Mouse (Mus musculus) limb, embryonic 14.5 days (tissue): ENCODE data around the gene Pfkfb2. TPM values are rescaled to one million over a fixed set of nuclear protein-coding genes. Genes with fewer than 3 reads are reported as not detected.
"Not testable (repeated sequence)": the region's sequence is repeated elsewhere in the genome, so short reads cannot be mapped to it uniquely, and the experiment has no call there.

Experiments
- ATAC-seq: fragments of 200-750 bp; cut with Nextera tagmentation; 2 replicates; pipeline ENCODE4 v1.8.0; 2017; ENCODE audit warnings: low read depth, moderate number of reproducible peaks, moderate TSS enrichment; ENCODE audit not compliant: low FRiP score
- DNase-seq: peaks from one replicate; pipeline ENCODE4 v3.0.0-alpha.2; 2015; ENCODE audit warnings: low spot score
- H3K27ac ChIP-seq: fragments of 300-500 bp; sonication (generic); replicated peaks from 2 replicates; pipeline ENCODE4 v1.5.1; 2014; ENCODE audit warnings: low read depth, mild to moderate bottlenecking, low read length, moderate library complexity, mixed read lengths
- H3K27me3 ChIP-seq: fragments of 300-500 bp; sonication (generic); 2 replicates; pipeline ENCODE4 v1.6.1; 2014; ENCODE audit warnings: low read length, mixed read lengths; ENCODE audit not compliant: control insufficient read depth, insufficient read depth
- H3K36me3 ChIP-seq: fragments of 300-500 bp; sonication (generic); 2 replicates; pipeline ENCODE4 v1.6.1; 2014; ENCODE audit warnings: mild to moderate bottlenecking, low read length, moderate library complexity, mixed read lengths; ENCODE audit not compliant: control insufficient read depth, insufficient read depth
- H3K4me1 ChIP-seq: fragments of 300-500 bp; sonication (generic); 2 replicates; pipeline ENCODE4 v1.6.1; 2014; ENCODE audit warnings: antibody characterized with exemption, low read length, mixed read lengths; ENCODE audit not compliant: control insufficient read depth, insufficient read depth
- H3K4me2 ChIP-seq: fragments of 300-500 bp; sonication (generic); replicated peaks from 2 replicates; pipeline ENCODE4 v1.6.1; 2014; ENCODE audit warnings: low read depth, mild to moderate bottlenecking, low read length, moderate library complexity; ENCODE audit not compliant: severe bottlenecking
- H3K4me3 ChIP-seq: fragments of 300-500 bp; sonication (generic); replicated peaks from 2 replicates; pipeline ENCODE4 v1.5.1; 2014; ENCODE audit warnings: low read length
- H3K9ac ChIP-seq: fragments of 300-500 bp; sonication (generic); 2 replicates; pipeline ENCODE4 v1.6.1; 2014; ENCODE audit warnings: mild to moderate bottlenecking, low read depth, low read length, moderate library complexity; ENCODE audit not compliant: severe bottlenecking
- H3K9me3 ChIP-seq: fragments of 300-500 bp; sonication (generic); 2 replicates; pipeline ENCODE4 v1.6.1; 2016; ENCODE audit warnings: low read length; ENCODE audit not compliant: control insufficient read depth
- POLR2A ChIP-seq: fragments of 200-500 bp; IDR thresholded peaks from 2 replicates; pipeline ENCODE4 v1.8.0; 2012; ENCODE audit warnings: inconsistent platforms, mild to moderate bottlenecking, moderate library complexity, borderline replicate concordance; ENCODE audit not compliant: insufficient read depth, insufficient read length; ENCODE audit errors: extremely low read depth
- WGBS: fragments of 180-500 bp; shearing (Covaris S2); extraction: QIAGEN DNeasy Blood & Tissue Kit; methylation state at CpG from one replicate; pipeline ENCODE4 v1.1.7; 2014; 5-methylcytosine and 5-hydroxymethylcytosine counted together
- polyA plus RNA-seq, 2 experiments: library from polyadenylated mRNA; depleted of rRNA in 1 of 2; stranded (reverse) in 1 of 2; unstranded in 1 of 2; fragments of >200 nt; fragmentation: Nextera tagmentation in 1 of 2; extraction: Ambion mirVana in 1 of 2; gene quantifications; 2 replicates each; pipeline versions ENCODE4 v1.2.1 to v1.2.3; 2012 to 2014

The Pfkfb2 gene
- polyA plus RNA-seq, 2 experiments, result 8.5 to 17.2 TPM

GRCm38 (mm10) chr1:130698601-130699000 lies 30.5 kb downstream of the Pfkfb2 start:
- Histone ChIP-seq H3K4me2 (no peak overlapping the region), H3K9me3 (no peaks in the 10 kb centered on the region), H3K27ac (no peak overlapping the region), H3K36me3 (peaks cover 50% of the 10 kb centered on the region), H3K27me3 (no peaks in the 10 kb centered on the region), H3K4me1 (no peaks in the 10 kb centered on the region), H3K4me3 (no peak overlapping the region), H3K9ac (no peak overlapping the region)
- no peak for DNase-seq
- ATAC-seq, result no peak
- no peak for TF ChIP-seq POLR2A
- 90% methylated on average over 5 of the region's 5 CpGs for WGBS

GRCm38 (mm10) chr1:130683905-130684304 lies 45.1 kb downstream of the Pfkfb2 start:
- no peak for TF ChIP-seq POLR2A
- Histone ChIP-seq H3K4me3 (no peak overlapping the region), H3K27ac (no peak overlapping the region), H3K4me2 (no peak overlapping the region), H3K36me3 (no peaks in the 10 kb centered on the region), H3K9ac (no peak overlapping the region), H3K27me3 (no peaks in the 10 kb centered on the region), H3K9me3 (no peaks in the 10 kb centered on the region), H3K4me1 (no peaks in the 10 kb centered on the region)
- 70% methylated on average over 1 of the region's 1 CpGs for WGBS
- ATAC-seq, result no peak
- no peak for DNase-seq

- H3K27ac ChIP-seq, result no peak overlapping the region
- H3K36me3 ChIP-seq, result no peaks in the 10 kb centered on the region
- 39% methylated on average over 6 of the region's 6 CpGs for WGBS
- no peaks in the 10 kb centered on the region for H3K9me3 ChIP-seq
- no peaks in the 10 kb centered on the region for H3K4me1 ChIP-seq
- no peaks in the 10 kb centered on the region for H3K27me3 ChIP-seq
- no peak overlapping the region for H3K4me2 ChIP-seq
- ATAC-seq (no peak), DNase-seq (no peak)
- H3K9ac ChIP-seq, result no peak overlapping the region
- H3K4me3 ChIP-seq, result no peak overlapping the region
- TF ChIP-seq POLR2A, result no peak
Measured at GRCm38 (mm10) chr1:130681656-130682413, 47.2 kb downstream of the Pfkfb2 start.

- no peak overlapping the region for H3K4me2 ChIP-seq
- H3K4me3 ChIP-seq, result no peak overlapping the region
- WGBS, result 72% methylated on average over 2 of the region's 2 CpGs
- DNase-seq (no peak), ATAC-seq (no peak)
- H3K27ac ChIP-seq, result no peak overlapping the region
- no peaks in the 10 kb centered on the region for H3K36me3 ChIP-seq
- no peaks in the 10 kb centered on the region for H3K4me1 ChIP-seq
- no peak for TF ChIP-seq POLR2A
- no peaks in the 10 kb centered on the region for H3K9me3 ChIP-seq
- H3K9ac ChIP-seq, result no peak overlapping the region
- no peaks in the 10 kb centered on the region for H3K27me3 ChIP-seq
Measured at GRCm38 (mm10) chr1:130681075-130681474, 48.0 kb downstream of the Pfkfb2 start.

GRCm38 (mm10) chr1:130678551-130678950 lies 50.5 kb downstream of the Pfkfb2 start:
- no peak for TF ChIP-seq POLR2A
- WGBS, result 84% methylated on average over 2 of the region's 2 CpGs
- no peaks in the 10 kb centered on the region for H3K9me3 ChIP-seq

GRCm38 (mm10) chr1:130663576-130663975 lies 65.5 kb downstream of the Pfkfb2 start:
- 87% methylated on average over 5 of the region's 5 CpGs for WGBS
- H3K4me2 ChIP-seq, H3K27ac ChIP-seq, H3K27me3 ChIP-seq, H3K4me1 ChIP-seq, ATAC-seq, H3K4me3 ChIP-seq, H3K9ac ChIP-seq, DNase-seq, H3K9me3 ChIP-seq, H3K36me3 ChIP-seq: not testable (repeated sequence)

More at GRCm38 (mm10) chr1:130678551-130678950, 50.5 kb downstream of the Pfkfb2 start:
- Histone ChIP-seq H3K27ac (no peak overlapping the region), H3K4me1 (no peaks in the 10 kb centered on the region), H3K36me3 (no peaks in the 10 kb centered on the region), H3K27me3 (no peaks in the 10 kb centered on the region), H3K9ac (no peak overlapping the region), H3K4me3 (no peak overlapping the region), H3K4me2 (no peak overlapping the region)
- DNase-seq (no peak), ATAC-seq (no peak)
